Comparison of ENCODE assay signal across 39 mouse cellular contexts in genomic region chr7:81968975-81969374, GRCm38 (mm10). TPM values are rescaled to one million over a fixed set of nuclear protein-coding genes. Genes with fewer than 3 reads are reported as not detected.
"Had no signal": no experiment of that assay in that cellular context is flagged by ENCODE, and none has a peak within 500 bp of the region (broad histone marks: within the 10 kb centered on the region; RNA-seq: fewer than 3 reads in every experiment).

No protein-coding gene starts in this region.

- DNase-seq: left cerebral cortex, postnatal 4 days; liver; liver, embryonic 13.5 days; liver, postnatal 0 days; lung, adult 18-20 months; lung, adult 2 months; lung, embryonic 14.5 days; lung, postnatal 10 days; lung, postnatal 14 days; lung, postnatal 36 days; lung, postnatal 4 days; midbrain, embryonic 14.5 days had no signal

- H3K9me3 ChIP-seq: limb, embryonic 10.5 days; limb, embryonic 12.5 days; limb, embryonic 13.5 days; limb, embryonic 15.5 days; liver, embryonic 12.5 days; liver, embryonic 13.5 days; liver, embryonic 15.5 days; lung, embryonic 15.5 days; midbrain, embryonic 10.5 days; midbrain, embryonic 12.5 days; midbrain, embryonic 13.5 days; midbrain, embryonic 15.5 days had no signal

- H3K27ac ChIP-seq: limb, embryonic 10.5 days; limb, embryonic 12.5 days; limb, embryonic 13.5 days; limb, embryonic 15.5 days; liver, embryonic 12.5 days; liver, embryonic 13.5 days; liver, embryonic 14.5 days; liver, embryonic 15.5 days; lung, embryonic 15.5 days; macrophage; midbrain, embryonic 10.5 days; midbrain, embryonic 12.5 days; midbrain, embryonic 13.5 days; midbrain, embryonic 15.5 days had no signal

- H3K4me1 ChIP-seq: limb, embryonic 10.5 days; limb, embryonic 12.5 days; limb, embryonic 13.5 days; limb, embryonic 15.5 days; liver, embryonic 12.5 days; liver, embryonic 13.5 days; liver, embryonic 15.5 days; lung, embryonic 15.5 days; midbrain, embryonic 10.5 days; midbrain, embryonic 12.5 days; midbrain, embryonic 13.5 days; midbrain, embryonic 15.5 days had no signal

- H3K4me3 ChIP-seq: limb, embryonic 10.5 days; limb, embryonic 12.5 days; limb, embryonic 13.5 days; limb, embryonic 15.5 days; liver, embryonic 12.5 days; liver, embryonic 13.5 days; liver, embryonic 15.5 days; lung, embryonic 15.5 days; midbrain, embryonic 10.5 days; midbrain, embryonic 12.5 days; midbrain, embryonic 13.5 days; midbrain, embryonic 15.5 days; myocyte had no signal

- H3K9ac ChIP-seq: limb, embryonic 12.5 days; limb, embryonic 13.5 days; limb, embryonic 15.5 days; liver, embryonic 12.5 days; liver, embryonic 13.5 days; liver, embryonic 14.5 days; liver, embryonic 15.5 days; liver, postnatal 0 days; lung, embryonic 14.5 days; lung, embryonic 15.5 days; midbrain, embryonic 12.5 days; midbrain, embryonic 13.5 days; midbrain, embryonic 15.5 days had no signal

- ATAC-seq: liver, embryonic 12.5 days; liver, postnatal 0 days; lung, postnatal 0 days; midbrain, embryonic 13.5 days; midbrain, embryonic 15.5 days; midbrain, embryonic 16.5 days had no signal

- H3K36me3 ChIP-seq: limb, embryonic 10.5 days; limb, embryonic 12.5 days; limb, embryonic 13.5 days; limb, embryonic 15.5 days; liver, embryonic 12.5 days; liver, embryonic 13.5 days; liver, embryonic 15.5 days; lung, embryonic 15.5 days; midbrain, embryonic 10.5 days; midbrain, embryonic 12.5 days; midbrain, embryonic 13.5 days; midbrain, embryonic 15.5 days had no signal

- H3K27me3 ChIP-seq: limb, embryonic 15.5 days; liver, embryonic 15.5 days; lung, embryonic 15.5 days; midbrain, embryonic 13.5 days; midbrain, embryonic 15.5 days had no signal

- H3K4me2 ChIP-seq: limb, embryonic 12.5 days; limb, embryonic 13.5 days; limb, embryonic 15.5 days; liver, embryonic 11.5 days; liver, embryonic 12.5 days; liver, embryonic 13.5 days; liver, embryonic 15.5 days; lung, embryonic 14.5 days; lung, embryonic 15.5 days; midbrain, embryonic 11.5 days; midbrain, embryonic 12.5 days; midbrain, embryonic 13.5 days; midbrain, embryonic 15.5 days had no signal

RNA-seq across cellular contexts. Expression of gene Bnc1, which starts 23.1 kb away (rescaled TPM):
- total RNA-seq: left cerebral cortex, adult 8-10 months; left cerebral cortex, postnatal 10 days; left cerebral cortex, postnatal 14 days; left cerebral cortex, postnatal 25 days; left cerebral cortex, postnatal 36 days; left cerebral cortex, postnatal 4 days; megakaryocyte progenitor cell, adult 5-6 weeks; megakaryocyte, adult 5-6 weeks; megakaryocyte-erythroid progenitor cell, adult 5-6 weeks; monocyte, adult 5-6 weeks had no signal
- polyA plus RNA-seq: macrophage had no signal
